Mouse (Mus musculus) thymus, adult 2 months (tissue): Measurements from ENCODE around the gene Kctd7.

ENCODE experiments used
- CTCF ChIP-seq: fragments of 200-500 bp; IDR thresholded peaks from 2 replicates; pipeline ENCODE4 v1.5.1; 2012; ENCODE audit warnings: mild to moderate bottlenecking, control low read depth, low read length, moderate library complexity, borderline replicate concordance; ENCODE audit not compliant: control insufficient read depth, poor library complexity, insufficient read depth; ENCODE audit errors: extremely low read depth
- POLR2A ChIP-seq: fragments of 200-500 bp; IDR thresholded peaks from 2 replicates; pipeline ENCODE4 v1.6.1; 2012; ENCODE audit warnings: mild to moderate bottlenecking, low read length, control low read depth, moderate library complexity; ENCODE audit not compliant: control insufficient read depth, poor library complexity, insufficient read depth; ENCODE audit errors: extremely low read depth

- TF ChIP-seq CTCF (no peak), POLR2A (no peak)
Measured at GRCm38 (mm10) chr5:130169109-130169508, 24.4 kb downstream of the Kctd7 start.
